Mouse (Mus musculus) lung, postnatal 14 days (tissue): ENCODE data around the gene Osbpl11.

Experiments used
- DNase-seq: peaks from one replicate; pipeline ENCODE4 v3.0.0; 2021

The Osbpl11 gene

DNA sequence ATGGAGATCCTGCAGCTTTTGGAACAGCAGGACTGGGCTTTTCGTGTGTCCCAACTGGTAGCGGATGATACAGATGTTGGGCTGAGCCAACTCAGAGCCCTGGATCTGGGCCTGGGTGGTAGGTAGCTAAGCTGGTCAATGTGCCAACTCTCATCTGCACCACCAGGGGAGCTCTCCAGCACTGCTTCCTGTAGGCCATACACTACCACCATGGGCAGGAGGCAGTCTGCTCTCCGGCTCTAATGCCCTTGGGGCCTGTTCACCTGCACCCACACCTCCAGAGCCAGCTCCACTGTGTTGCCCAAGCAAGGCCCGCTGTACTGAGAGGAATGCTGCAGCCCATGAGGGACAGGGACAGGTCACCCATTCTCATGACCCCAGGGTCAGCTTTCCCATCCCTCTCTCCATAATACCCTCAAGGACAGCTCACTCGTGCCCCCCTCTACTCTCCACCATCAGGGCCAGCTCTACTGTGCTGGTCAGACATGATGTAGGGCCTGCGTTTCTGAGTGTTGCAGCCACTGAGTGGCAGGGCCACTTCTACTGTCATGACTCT lies 59.3 kb downstream of the Osbpl11 start:
- no peak for DNase-seq

DNA sequence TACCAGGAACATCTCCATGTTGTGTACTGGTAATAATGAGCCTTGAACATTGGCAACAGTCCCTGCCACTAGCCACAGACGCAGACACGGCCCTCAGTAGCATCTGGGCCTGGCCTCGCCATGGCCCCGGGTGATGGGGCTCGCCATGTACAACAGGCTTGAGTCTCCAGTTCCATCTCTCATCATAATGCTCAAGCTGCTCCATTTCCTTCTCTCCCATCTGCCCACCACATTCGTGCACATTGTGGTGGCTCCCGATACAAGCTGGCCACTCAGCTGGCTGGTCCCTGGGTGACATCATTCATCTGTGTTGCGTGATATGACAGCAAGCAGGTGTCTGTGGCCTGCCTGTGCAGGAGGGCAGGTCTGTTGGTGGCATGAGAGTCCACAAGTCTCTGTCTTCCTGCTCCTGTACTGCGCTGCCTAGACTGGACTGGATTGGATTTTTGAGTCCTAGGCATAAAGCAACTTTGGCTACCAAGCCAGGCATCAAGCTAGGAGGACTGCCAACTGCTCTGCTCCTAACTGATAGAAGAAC lies 60.1 kb downstream of the Osbpl11 start:
- no peak for DNase-seq

GRCm38 (mm10) chr16:33246526-33246925 lies 61.7 kb downstream of the Osbpl11 start:
- DNase-seq = no peak

- no peak for DNase-seq
Observed at GRCm38 (mm10) chr16:33247006-33247405, 62.1 kb downstream of the Osbpl11 start.

- peak; percentile 46 for DNase-seq
Observed at GRCm38 (mm10) chr16:33250651-33251120, 65.8 kb downstream of the Osbpl11 start.

GRCm38 (mm10) chr16:33251194-33252051 lies 66.6 kb downstream of the Osbpl11 start, which contains the start of gene Snx4:
Snx4 (plus strand) TSS chr16:33251442.
- peak; percentile 96 for DNase-seq

DNA sequence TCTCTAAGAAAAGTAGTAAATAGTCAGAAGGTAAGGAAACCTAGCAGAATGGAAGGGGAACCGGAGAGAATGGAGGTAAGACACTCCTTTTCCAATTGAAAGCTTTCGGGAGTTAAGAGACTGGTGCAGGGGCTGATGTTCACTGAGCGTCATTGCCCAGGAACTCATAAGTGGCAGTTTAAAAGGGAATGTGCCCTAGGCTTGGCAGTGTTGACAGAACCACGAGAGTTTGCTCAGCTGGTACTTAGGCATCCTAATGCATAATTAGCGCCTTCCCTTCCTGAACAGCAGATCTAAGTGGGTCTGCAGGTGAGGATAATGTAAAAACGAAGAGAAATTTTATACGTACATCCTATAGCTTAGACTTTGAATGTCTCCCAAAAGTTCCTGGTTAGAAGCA lies 70.7 kb downstream of the Osbpl11 start:
- DNase-seq = peak; percentile 32

DNA sequence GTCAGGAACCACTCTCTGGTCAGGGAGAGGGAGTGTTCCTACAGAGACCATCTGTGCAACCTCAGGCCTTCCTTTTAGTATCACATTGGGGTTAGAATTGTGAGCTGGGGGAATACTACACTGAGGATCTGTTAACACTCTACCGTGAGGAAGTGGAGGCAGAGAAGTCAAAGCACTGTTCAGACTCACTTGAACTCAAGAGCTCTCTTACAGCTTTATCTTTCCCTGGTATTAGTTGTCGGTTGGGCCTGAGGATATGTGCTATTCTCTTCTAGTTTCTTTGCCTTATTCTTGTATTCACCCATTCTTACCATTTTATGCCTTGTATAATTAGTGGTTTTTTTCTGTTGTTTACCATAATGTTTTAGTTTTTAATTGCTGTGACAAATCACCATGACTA lies 73.7 kb downstream of the Osbpl11 start:
- no peak for DNase-seq

DNA sequence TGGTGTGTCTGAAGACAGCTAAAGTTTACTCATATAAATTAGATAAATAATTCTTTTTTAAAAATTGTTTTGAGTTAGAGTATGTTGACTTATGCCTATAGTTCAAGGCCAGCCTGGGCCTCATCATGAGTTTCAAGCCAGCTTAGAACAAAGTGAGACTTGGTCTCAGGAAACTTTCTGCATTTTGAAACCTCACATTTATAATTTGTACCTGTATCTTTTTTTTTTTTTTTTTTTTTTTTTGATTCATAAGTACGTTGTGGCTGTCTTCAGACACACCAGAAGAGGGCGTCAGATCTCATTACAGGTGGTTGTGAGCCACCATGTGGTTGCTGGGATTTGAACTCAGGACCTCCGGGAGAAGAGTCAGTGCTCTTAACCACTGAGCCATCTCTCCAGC lies 75.0 kb downstream of the Osbpl11 start:
- no peak for DNase-seq

GRCm38 (mm10) chr16:33260825-33261224 lies 76.0 kb downstream of the Osbpl11 start:
- DNase-seq = no peak

DNA sequence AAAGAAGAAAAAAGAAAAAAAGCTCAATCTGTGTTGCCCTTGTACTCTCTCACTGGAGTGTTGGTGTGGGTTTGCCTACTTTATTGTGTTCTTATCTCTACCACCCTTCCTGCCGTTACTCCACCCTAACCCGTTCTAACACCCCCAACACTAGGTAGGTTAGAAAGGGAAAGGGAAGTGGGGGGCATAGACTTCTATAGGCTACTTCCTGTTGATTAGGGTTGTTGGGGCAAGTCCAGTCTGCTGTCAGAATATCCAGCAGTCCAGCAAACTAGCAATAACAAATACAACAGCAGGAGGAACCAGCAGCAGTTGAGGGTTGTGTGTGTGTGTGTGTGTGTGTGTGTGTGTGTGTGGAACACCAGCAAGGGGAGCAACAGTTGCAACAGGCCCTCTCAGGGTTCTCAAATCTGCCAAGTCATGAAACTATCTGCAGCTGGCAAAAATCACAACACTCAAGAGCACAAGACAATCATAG lies 76.8 kb downstream of the Osbpl11 start:
- DNase-seq = peak; percentile 25

- no peak for DNase-seq
Observed at GRCm38 (mm10) chr16:33262096-33262495, 77.2 kb downstream of the Osbpl11 start.

GRCm38 (mm10) chr16:33267616-33268253 lies 82.9 kb downstream of the Osbpl11 start:
- DNase-seq = no peak

DNA sequence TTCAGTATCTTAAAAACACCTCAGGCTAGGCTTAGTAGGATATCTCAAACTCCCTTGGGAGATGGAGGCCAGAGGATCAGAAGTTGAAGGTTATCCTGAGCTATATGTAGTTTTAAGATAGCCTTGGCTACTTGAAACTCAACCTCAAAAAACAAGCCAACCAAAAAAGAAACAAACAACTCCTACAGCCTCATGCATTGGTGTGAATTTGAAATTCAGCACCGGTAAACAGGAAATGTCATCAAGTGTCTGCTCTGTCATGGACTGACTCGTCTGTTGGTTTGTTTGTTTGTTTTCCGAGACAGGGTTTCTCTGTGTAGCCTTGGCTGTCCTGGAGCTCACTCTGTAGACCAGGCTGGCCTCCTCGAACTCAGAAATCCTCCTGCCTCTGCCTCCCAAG lies 87.0 kb downstream of the Osbpl11 start:
- no peak for DNase-seq

DNA sequence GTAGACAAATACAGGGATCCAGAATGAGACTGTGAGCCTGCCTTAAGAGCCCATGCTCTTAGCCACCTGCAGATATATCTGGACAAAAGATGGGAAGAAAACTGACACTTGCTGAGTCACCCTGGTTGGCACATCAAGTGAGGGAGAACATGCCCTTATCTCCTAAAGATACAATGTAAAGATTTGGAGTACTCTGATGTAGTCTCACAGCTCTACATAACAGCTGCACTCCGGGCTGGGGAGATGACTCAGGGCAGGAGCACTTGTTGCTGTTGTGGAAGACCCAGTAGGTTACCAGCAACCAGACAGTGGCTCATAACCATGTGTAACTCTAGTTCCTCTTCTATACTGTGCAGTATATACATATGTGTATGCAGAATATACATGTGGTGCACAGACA lies 98.2 kb downstream of the Osbpl11 start:
- DNase-seq = no peak

DNA sequence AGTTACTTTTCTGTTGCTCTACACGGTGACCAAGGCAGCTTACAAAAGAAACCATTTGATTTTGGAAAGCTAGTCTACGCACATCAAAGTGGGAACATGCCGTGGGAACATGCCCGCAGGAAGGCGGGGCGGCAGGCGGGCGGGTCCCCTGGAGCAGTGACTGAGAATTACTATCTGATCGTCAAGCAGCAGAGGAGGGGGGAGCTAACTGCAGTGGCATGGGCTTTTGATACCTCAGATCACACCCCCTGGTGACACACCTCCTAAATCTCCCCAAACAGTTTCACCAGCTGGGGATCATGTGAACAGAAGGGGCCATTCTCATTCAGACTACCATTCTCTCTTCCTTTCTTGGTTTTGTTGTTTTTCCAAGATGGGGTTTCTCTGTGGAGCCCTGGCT lies 103.7 kb downstream of the Osbpl11 start:
- DNase-seq = no peak

- no peak for DNase-seq
Observed at GRCm38 (mm10) chr16:33289981-33290380, 105.1 kb downstream of the Osbpl11 start.

GRCm38 (mm10) chr16:33292241-33292640 lies 107.4 kb downstream of the Osbpl11 start:
- no peak for DNase-seq
